Mouse (Mus musculus): ENCODE results near the gene Fbxl2. TPM values are rescaled to one million over a fixed set of nuclear protein-coding genes. Genes with fewer than 3 reads are reported as not detected.

Gene Fbxl2
- total RNA-seq, 2 experiments from 2014 or later, result 33.8 to 34.9 TPM

GRCm38 (mm10) chr9:114009526-114009925 lies 36.5 kb downstream of the Fbxl2 start:
- no peak overlapping the region for H3K4me3 ChIP-seq
- DNase-seq (ENCODE audit: low spot score in 2 of 2), result no peak
- no peak overlapping the region for H3K27ac ChIP-seq
- no peak for TF ChIP-seq CTCF (conservative IDR thresholded peaks at IDR 0.05)

- TF ChIP-seq CTCF (conservative IDR thresholded peaks at IDR 0.05), result no peak
- DNase-seq (ENCODE audit: low spot score in 2 of 2), result no peak
- Histone ChIP-seq H3K27ac (no peak overlapping the region), H3K4me3 (no peak overlapping the region)
Observed at GRCm38 (mm10) chr9:114007850-114008350, 38.1 kb downstream of the Fbxl2 start.

GRCm38 (mm10) chr9:114006801-114007200 lies 39.2 kb downstream of the Fbxl2 start:
- no peak for TF ChIP-seq CTCF (conservative IDR thresholded peaks at IDR 0.05)
- no peak overlapping the region for H3K27ac ChIP-seq
- no peak overlapping the region for H3K4me3 ChIP-seq
- no peak for DNase-seq (ENCODE audit: low spot score in 2 of 2)

- no peak overlapping the region for H3K4me3 ChIP-seq
- H3K27ac ChIP-seq, result no peak overlapping the region
- DNase-seq (ENCODE audit: low spot score in 2 of 2), result no peak
- TF ChIP-seq CTCF (conservative IDR thresholded peaks at IDR 0.05), result peak; percentile 62
Observed at GRCm38 (mm10) chr9:113998311-113998710, 47.7 kb downstream of the Fbxl2 start.

- Histone ChIP-seq H3K4me3 (no peak overlapping the region), H3K27ac (no peak overlapping the region)
- no peak for TF ChIP-seq CTCF (conservative IDR thresholded peaks at IDR 0.05)
- DNase-seq (ENCODE audit: low spot score in 2 of 2), result no peak
Observed at GRCm38 (mm10) chr9:113992810-113993209, 53.2 kb downstream of the Fbxl2 start.

GRCm38 (mm10) chr9:113990547-113991248 lies 55.3 kb downstream of the Fbxl2 start:
- peak; percentile 98 for TF ChIP-seq CTCF (conservative IDR thresholded peaks at IDR 0.05)
- no peak overlapping the region for H3K27ac ChIP-seq
- no peak overlapping the region; the same call in 1 of the 2 replicates for H3K4me3 ChIP-seq
- peak; percentile 67 to 85 for DNase-seq (ENCODE audit: low spot score in 2 of 2)

GRCm38 (mm10) chr9:113984946-113985620 lies 60.9 kb downstream of the Fbxl2 start:
- no peak overlapping the region for H3K4me3 ChIP-seq
- H3K27ac ChIP-seq, result no peak overlapping the region
- TF ChIP-seq CTCF (conservative IDR thresholded peaks at IDR 0.05), result no peak
- no peak for DNase-seq (ENCODE audit: low spot score in 2 of 2)

GRCm38 (mm10) chr9:113982883-113983670 lies 62.9 kb downstream of the Fbxl2 start:
- no peak for DNase-seq (ENCODE audit: low spot score in 2 of 2)
- H3K4me3 ChIP-seq, result no peak overlapping the region
- 0 out of 2 replicates have a peak overlapping the region, but pooled peaks have one; percentile 87 for H3K27ac ChIP-seq
- no peak for TF ChIP-seq CTCF (conservative IDR thresholded peaks at IDR 0.05)

- peak overlapping the region; percentile 87 for H3K27ac ChIP-seq
- H3K4me3 ChIP-seq, result no peak overlapping the region
- no peak for TF ChIP-seq CTCF (conservative IDR thresholded peaks at IDR 0.05)
- no peak for DNase-seq (ENCODE audit: low spot score in 2 of 2)
Observed at GRCm38 (mm10) chr9:113982451-113982850, 63.5 kb downstream of the Fbxl2 start.

GRCm38 (mm10) chr9:113981099-113981880 lies 64.7 kb downstream of the Fbxl2 start:
- no peak for TF ChIP-seq CTCF (conservative IDR thresholded peaks at IDR 0.05)
- peak; percentile 53 to 62 for DNase-seq (ENCODE audit: low spot score in 2 of 2)
- Histone ChIP-seq H3K4me3 (no peak overlapping the region; the same call in 1 of the 2 replicates), H3K27ac (peak overlapping the region; percentile 87)

GRCm38 (mm10) chr9:113979356-113979755 lies 66.6 kb downstream of the Fbxl2 start:
- no peak for DNase-seq (ENCODE audit: low spot score in 2 of 2)
- Histone ChIP-seq H3K27ac (no peak overlapping the region), H3K4me3 (no peak overlapping the region)
- no peak for TF ChIP-seq CTCF (conservative IDR thresholded peaks at IDR 0.05)

GRCm38 (mm10) chr9:113978656-113979055 lies 67.3 kb downstream of the Fbxl2 start:
- DNase-seq (ENCODE audit: low spot score in 2 of 2), result no peak
- Histone ChIP-seq H3K27ac (no peak overlapping the region), H3K4me3 (no peak overlapping the region)
- TF ChIP-seq CTCF (conservative IDR thresholded peaks at IDR 0.05), result no peak

Data from layer of hippocampus, adult 2 months (tissue).